Mouse (Mus musculus) erythroblast, embryonic 14.5 days (primary cell): Measurements from ENCODE around the gene Abr. TPM values are rescaled to one million over a fixed set of nuclear protein-coding genes. Genes with fewer than 3 reads are reported as not detected.

Experiments
- H3K27me3 ChIP-seq: 2 replicates; pipeline ENCODE4 v1.6.1; 2012; ENCODE audit warnings: inconsistent platforms; ENCODE audit not compliant: control insufficient read depth
- H3K36me3 ChIP-seq: 2 replicates; pipeline ENCODE4 v1.6.1; 2012; ENCODE audit warnings: mild to moderate bottlenecking, inconsistent platforms; ENCODE audit not compliant: control insufficient read depth
- H3K4me1 ChIP-seq: 2 replicates; pipeline ENCODE4 v1.6.1; 2012; ENCODE audit warnings: inconsistent platforms; ENCODE audit not compliant: control insufficient read depth
- H3K4me3 ChIP-seq: replicated peaks from 2 replicates; pipeline ENCODE3; 2012; ENCODE audit warnings: moderate library complexity, mild to moderate bottlenecking, inconsistent platforms
- H3K9me3 ChIP-seq: 2 replicates; pipeline ENCODE4 v1.6.1; 2012; ENCODE audit warnings: low read length, inconsistent platforms, mixed read lengths; ENCODE audit not compliant: control insufficient read depth
- GATA1 ChIP-seq: IDR thresholded peaks from 2 replicates; pipeline ENCODE4 v1.6.1; 2012; ENCODE audit warnings: low read length, inconsistent platforms, mixed read lengths
- TAL1 ChIP-seq: IDR thresholded peaks from 3 replicates; pipeline ENCODE4 v1.6.1; 2012; ENCODE audit warnings: low read length, inconsistent platforms, mixed read lengths
- polyA plus RNA-seq: library from polyadenylated mRNA; stranded (reverse); fragments of >175 nt; gene quantifications from 2 replicates; pipeline ENCODE4 v1.2.3, GENCODE M21; 2012

Gene Abr
- polyA plus RNA-seq, 1 experiment: 0.03 TPM

- H3K4me3 ChIP-seq: no peak overlapping the region
- no peaks in the 10 kb centered on the region for H3K9me3 ChIP-seq
- TF ChIP-seq GATA1 (no peak), TAL1 (no peak)
- H3K4me1 ChIP-seq: no peaks in the 10 kb centered on the region
- no peaks in the 10 kb centered on the region for H3K36me3 ChIP-seq
- H3K27me3 ChIP-seq: no peaks in the 10 kb centered on the region
Observed at GRCm38 (mm10) chr11:76372534-76372933, 249.6 kb downstream of the Abr start.

GRCm38 (mm10) chr11:76372120-76372519, 250.0 kb downstream of the Abr start:
- no peaks in the 10 kb centered on the region for H3K4me1 ChIP-seq
- H3K4me3 ChIP-seq: no peak overlapping the region
- H3K9me3 ChIP-seq: no peaks in the 10 kb centered on the region
- H3K36me3 ChIP-seq: no peaks in the 10 kb centered on the region
- H3K27me3 ChIP-seq: no peaks in the 10 kb centered on the region
- TF ChIP-seq GATA1: no peak
- no peak for TF ChIP-seq TAL1

GRCm38 (mm10) chr11:76370491-76370890, 251.6 kb downstream of the Abr start:
- H3K36me3 ChIP-seq: no peaks in the 10 kb centered on the region
- H3K27me3 ChIP-seq: no peaks in the 10 kb centered on the region
- no peaks in the 10 kb centered on the region for H3K9me3 ChIP-seq
- 0 out of 2 replicates have a peak, but pooled peaks cover 2% of the 10 kb centered on the region for H3K4me1 ChIP-seq
- TF ChIP-seq TAL1 (no peak), GATA1 (no peak)
- H3K4me3 ChIP-seq: no peak overlapping the region

Other genes with a start within 250 kb of the Abr start
- 0.04 and 0.08 TPM in 2 replicates for gene Nxn, start 223.2 kb downstream of the Abr start, polyA plus RNA-seq
- gene Timm22, start 215.4 kb downstream of the Abr start, polyA plus RNA-seq: 0.77 and 1.0 TPM in 2 replicates
- gene Bhlha9, start 50.2 kb upstream of the Abr start, polyA plus RNA-seq: not detected in 2 replicates
- not detected in 2 replicates for gene Trarg1, start 57.5 kb upstream of the Abr start, polyA plus RNA-seq
- gene Gosr1, start 141.3 kb upstream of the Abr start, polyA plus RNA-seq: 0.11 and 0.34 TPM in 2 replicates
- gene Cpd, start 224.7 kb upstream of the Abr start, polyA plus RNA-seq: 0.10 and 0.14 TPM in 2 replicates